Mouse (Mus musculus) CH12.LX (cell line): ENCODE data around the gene Btla. TPM values are rescaled to one million over a fixed set of nuclear protein-coding genes. Genes with fewer than 3 reads are reported as not detected.

ENCODE experiments used
- DNase-seq: peaks from one replicate; pipeline ENCODE4 v3.0.0-alpha.2; 2013; ENCODE audit errors: extremely low read depth
- H3K27ac ChIP-seq: 2 replicates; pipeline ENCODE4 v1.5.1; 2012; ENCODE audit warnings: low read depth, mild to moderate bottlenecking, control low read depth, moderate library complexity; ENCODE audit not compliant: insufficient read depth
- H3K27me3 ChIP-seq: replicated peaks from 2 replicates; pipeline ENCODE3; 2012; ENCODE audit warnings: inconsistent platforms
- H3K36me3 ChIP-seq, 2 experiments: replicated peaks in 1 of 2; 2 replicates each; pipeline versions ENCODE3 to v1.6.1; 2012; ENCODE audit warnings: inconsistent platforms in 1 of 2, low read length in 1 of 2, mild to moderate bottlenecking in 1 of 2, mixed read lengths in 1 of 2, moderate library complexity in 1 of 2; ENCODE audit not compliant: control insufficient read depth in 1 of 2, insufficient read depth in 1 of 2
- H3K4me1 ChIP-seq, 2 experiments: 2 replicates each; pipeline ENCODE4 v1.6.1; 2012; ENCODE audit warnings: inconsistent platforms in 1 of 2, moderate library complexity in 1 of 2; ENCODE audit not compliant: insufficient read depth in 2 of 2, control insufficient read depth in 1 of 2
- H3K4me2 ChIP-seq: 2 replicates; pipeline ENCODE4 v1.6.1; 2012; ENCODE audit warnings: low read depth, mild to moderate bottlenecking, control low read depth; ENCODE audit not compliant: poor library complexity, insufficient read depth, severe bottlenecking
- H3K4me3 ChIP-seq, 3 experiments: fragments of 150-350 bp in 1 of 3; sonication (generic) in 1 of 3; replicated peaks in 1 of 3; 2 replicates each; pipeline versions ENCODE3 to v1.5.1; 2011 to 2012; ENCODE audit warnings: low read depth in 2 of 3, low read length in 2 of 3, mild to moderate bottlenecking in 2 of 3, moderate library complexity in 2 of 3, control low read depth in 1 of 3, improper control_type of control experiment in 1 of 3, inconsistent platforms in 1 of 3, mixed read lengths in 1 of 3; ENCODE audit not compliant: poor library complexity in 1 of 3
- H3K79me2 ChIP-seq: replicated peaks from 2 replicates; pipeline ENCODE4 v1.6.1; 2012; ENCODE audit warnings: mild to moderate bottlenecking, moderate library complexity; ENCODE audit not compliant: control insufficient read depth, poor library complexity, insufficient read depth, severe bottlenecking; ENCODE audit errors: extremely low read depth
- H3K9ac ChIP-seq: 2 replicates; pipeline ENCODE4 v1.6.1; 2012; ENCODE audit warnings: low read depth, mild to moderate bottlenecking, control low read depth, moderate library complexity; ENCODE audit not compliant: insufficient read depth
- H3K9me3 ChIP-seq: replicated peaks from 2 replicates; pipeline ENCODE3; 2012; ENCODE audit warnings: low read length, inconsistent platforms, mixed read lengths
- BHLHE40 ChIP-seq: IDR thresholded peaks from 2 replicates; pipeline ENCODE4 v1.6.1; 2011; ENCODE audit warnings: mild to moderate bottlenecking, low read depth, low read length, improper control_type of control experiment
- CHD1 ChIP-seq: IDR thresholded peaks from 2 replicates; pipeline ENCODE4 v1.6.1; 2012; ENCODE audit warnings: low read depth, low read length, improper control_type of control experiment, inconsistent platforms
- CHD2 ChIP-seq: IDR thresholded peaks from 2 replicates; pipeline ENCODE4 v1.6.1; 2011; ENCODE audit warnings: low read length, improper control_type of control experiment
- E2F4 ChIP-seq: IDR thresholded peaks from 2 replicates; pipeline ENCODE4 v1.6.1; 2011; ENCODE audit warnings: low read depth, low read length, improper control_type of control experiment; ENCODE audit not compliant: insufficient replicate concordance
- EP300 ChIP-seq: IDR thresholded peaks from 2 replicates; pipeline ENCODE4 v1.6.1; 2011; ENCODE audit warnings: low read length, improper control_type of control experiment
- ETS1 ChIP-seq: conservative IDR thresholded peaks from 2 replicates; pipeline ENCODE4 v1.6.1; 2012; ENCODE audit warnings: low read depth, mild to moderate bottlenecking, inconsistent platforms, low read length, improper control_type of control experiment, moderate library complexity
- IRF4 ChIP-seq: IDR thresholded peaks from 2 replicates; pipeline ENCODE4 v1.6.1; 2014; ENCODE audit warnings: low read depth, mild to moderate bottlenecking, inconsistent platforms, low read length, improper control_type of control experiment
- JUN ChIP-seq: IDR thresholded peaks from 2 replicates; pipeline ENCODE4 v1.6.1; 2011; ENCODE audit warnings: low read depth, mild to moderate bottlenecking, low read length, improper control_type of control experiment, moderate library complexity; ENCODE audit not compliant: insufficient read depth
- JUND ChIP-seq: conservative IDR thresholded peaks from 2 replicates; pipeline ENCODE4 v1.6.1; 2011; ENCODE audit warnings: low read depth, low read length, improper control_type of control experiment
- KAT2A ChIP-seq: IDR thresholded peaks from 2 replicates; pipeline ENCODE4 v1.6.1; 2012; ENCODE audit warnings: low read length, improper control_type of control experiment, inconsistent platforms; ENCODE audit not compliant: insufficient replicate concordance
- MAX ChIP-seq: IDR thresholded peaks from 2 replicates; pipeline ENCODE4 v1.6.1; 2011; ENCODE audit warnings: low read length, improper control_type of control experiment
- MAZ ChIP-seq: IDR thresholded peaks from 2 replicates; pipeline ENCODE4 v1.6.1; 2012; ENCODE audit warnings: low read depth, mild to moderate bottlenecking, inconsistent platforms, low read length, improper control_type of control experiment, moderate library complexity
- MEF2A ChIP-seq: IDR thresholded peaks from 2 replicates; pipeline ENCODE4 v1.6.1; 2014; ENCODE audit warnings: low read depth, mild to moderate bottlenecking, inconsistent platforms, low read length, improper control_type of control experiment, borderline replicate concordance
- MXI1 ChIP-seq: IDR thresholded peaks from 2 replicates; pipeline ENCODE4 v1.6.1; 2011; ENCODE audit warnings: mild to moderate bottlenecking, low read depth, low read length, improper control_type of control experiment
- NELFE ChIP-seq: IDR thresholded peaks from 2 replicates; pipeline ENCODE4 v1.6.1; 2011; ENCODE audit warnings: low read depth, low read length, improper control_type of control experiment
- PAX5 ChIP-seq: IDR thresholded peaks from 2 replicates; pipeline ENCODE4 v1.6.1; 2012; ENCODE audit warnings: low read length, inconsistent platforms, mixed read lengths
- RCOR1 ChIP-seq: conservative IDR thresholded peaks from 2 replicates; pipeline ENCODE4 v1.6.1; 2012; ENCODE audit warnings: low read depth, mild to moderate bottlenecking, inconsistent platforms, low read length, improper control_type of control experiment
- TBP ChIP-seq: conservative IDR thresholded peaks from 2 replicates; pipeline ENCODE4 v1.6.1; 2011; ENCODE audit warnings: low read depth, low read length, improper control_type of control experiment
- TCF12 ChIP-seq: IDR thresholded peaks from 2 replicates; pipeline ENCODE4 v1.6.1; 2014; ENCODE audit warnings: low read depth, mild to moderate bottlenecking, inconsistent platforms, low read length, improper control_type of control experiment
- ZKSCAN1 ChIP-seq: IDR thresholded peaks from 2 replicates; pipeline ENCODE4 v1.6.1; 2012; ENCODE audit warnings: low read depth, inconsistent platforms, low read length, improper control_type of control experiment, borderline replicate concordance
- ZMIZ1 ChIP-seq: IDR thresholded peaks from 2 replicates; pipeline ENCODE4 v1.6.1; 2012; ENCODE audit warnings: low read depth, mild to moderate bottlenecking, inconsistent platforms, low read length, improper control_type of control experiment
- ZNF384 ChIP-seq: IDR thresholded peaks from 2 replicates; pipeline ENCODE4 v1.6.1; 2012; ENCODE audit warnings: low read depth, low read length, improper control_type of control experiment, inconsistent platforms
- dilution Hi-C: fragments of 300-500 bp; cut with MboI; formaldehyde crosslinking; loops from 2 replicates; pipeline ENCODE4 v1.14.3; 2020; ENCODE audit warnings: low sequenced_read_pairs; ENCODE audit not compliant: extremely low pct_unique_long_range_greater_than_20kb, extremely low pct_ligation_motif_present
- in situ Hi-C: fragments of 300-500 bp; cut with MboI; formaldehyde crosslinking; loops from 3 replicates; pipeline ENCODE4 v1.14.3; 2019; ENCODE audit warnings: low sequenced_read_pairs, low pct_ligation_motif_present, low pct_unique_long_range_greater_than_20kb, mixed read lengths
- polyA plus RNA-seq: library from polyadenylated mRNA; unstranded; fragments of >175 nt; gene quantifications from 2 replicates; pipeline ENCODE4 v1.2.1, GENCODE M21; 2012; ENCODE audit warnings: low read depth; ENCODE audit not compliant: insufficient read length
- total RNA-seq, 2 experiments: library from RNA; depleted of rRNA; stranded (reverse); fragments of 300-350 nt in 1 of 2; fragments of >200 nt in 1 of 2; gene quantifications; 2 replicates each; pipeline ENCODE4 v1.2.3; 2012 to 2014

Btla gene
- total and polyA plus RNA-seq, 3 experiments = 5.9 to 37.7 (median 25.5) TPM

DNA sequence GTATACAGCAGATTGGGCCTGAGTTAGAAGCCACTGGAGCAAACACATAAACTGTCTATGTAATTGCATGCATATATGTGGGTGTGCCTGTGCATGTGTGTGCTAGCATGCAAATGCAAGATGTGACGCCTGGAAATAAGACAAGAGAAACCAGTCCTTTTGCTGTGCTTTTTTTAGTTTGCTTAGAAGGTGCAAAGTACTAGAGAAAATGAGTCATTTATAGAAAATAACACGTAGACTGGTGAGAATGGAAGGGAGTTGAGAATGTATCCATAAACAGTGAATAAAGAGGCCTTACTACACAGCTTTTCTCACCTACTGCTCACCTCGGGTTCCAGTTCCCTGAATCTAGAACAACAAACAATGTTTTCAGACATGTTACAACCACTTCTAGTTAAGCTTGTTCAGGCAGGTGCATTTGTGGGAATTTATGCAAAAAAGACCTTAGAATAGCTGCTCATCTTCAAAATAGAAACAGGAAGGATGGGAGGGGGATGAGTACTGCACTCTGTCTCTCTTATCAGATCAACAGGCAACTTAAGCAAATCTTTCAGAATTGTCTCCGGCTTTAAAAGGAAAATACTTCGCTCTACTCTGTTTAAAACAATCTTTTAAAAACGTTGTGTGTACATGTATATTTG lies 27.8 kb downstream of the Btla start:
- Histone ChIP-seq H3K79me2 (no peaks in the 10 kb centered on the region), H3K4me1 (peaks cover 13 to 40% of the 10 kb centered on the region in 2 experiments; a peak in 3 of 4 replicates), H3K27me3 (no peaks in the 10 kb centered on the region), H3K36me3 (peaks cover 0 to 33% of the 10 kb centered on the region in 2 experiments), H3K4me2 (peak overlapping the region; percentile 47; the same call in 1 of the 2 replicates), H3K9ac (no peak overlapping the region), H3K27ac (no peak overlapping the region), H3K4me3 (no peak overlapping the region), H3K9me3 (no peaks in the 10 kb centered on the region)
- peak; percentile 73 for DNase-seq
- dilution Hi-C loops (no loop called here), in situ Hi-C loops (no loop called here)
- TF ChIP-seq NELFE = no peak
- no peak for TF ChIP-seq ZMIZ1
- no peak for TF ChIP-seq KAT2A
- peak; percentile 58; the same call in 1 of the 2 replicates for TF ChIP-seq ETS1
- TF ChIP-seq RCOR1 = no peak
- TF ChIP-seq MXI1 = peak; percentile 53; the same call in 1 of the 2 replicates
- peak; percentile 96 for TF ChIP-seq MEF2A
- peak; percentile 40; the same call in 1 of the 2 replicates for TF ChIP-seq TCF12
- TF ChIP-seq EP300 = peak; percentile 84
- 0 out of 2 replicates have a peak, but pooled peaks have one; percentile 22 for TF ChIP-seq ZNF384
- TF ChIP-seq BHLHE40 = peak; percentile 67
- TF ChIP-seq CHD2 = peak; percentile 51; the same call in 1 of the 2 replicates
- TF ChIP-seq JUND = peak; percentile 90
- TF ChIP-seq PAX5 = no peak
- peak; percentile 90 for TF ChIP-seq IRF4
- no peak; the same call in 1 of the 2 replicates for TF ChIP-seq MAZ
- no peak for TF ChIP-seq TBP
- TF ChIP-seq CHD1 = peak; percentile 29; the same call in 1 of the 2 replicates
- TF ChIP-seq JUN = peak; percentile 77
- TF ChIP-seq MAX = no peak
- TF ChIP-seq ZKSCAN1 = no peak
- no peak for TF ChIP-seq E2F4
